Mouse (Mus musculus): ENCODE results near the gene Armh4. TPM values are rescaled to one million over a fixed set of nuclear protein-coding genes. Genes with fewer than 3 reads are reported as not detected.
"Not testable (repeated sequence)": the region's sequence is repeated elsewhere in the genome, so short reads cannot be mapped to it uniquely, and the experiment has no call there.

Armh4 gene
- total RNA-seq (2015; ENCODE audit: low replicate concordance) = not detected in 2 replicates
- total RNA-seq (2017; ENCODE audit: low replicate concordance) = not detected in 2 replicates

DNA sequence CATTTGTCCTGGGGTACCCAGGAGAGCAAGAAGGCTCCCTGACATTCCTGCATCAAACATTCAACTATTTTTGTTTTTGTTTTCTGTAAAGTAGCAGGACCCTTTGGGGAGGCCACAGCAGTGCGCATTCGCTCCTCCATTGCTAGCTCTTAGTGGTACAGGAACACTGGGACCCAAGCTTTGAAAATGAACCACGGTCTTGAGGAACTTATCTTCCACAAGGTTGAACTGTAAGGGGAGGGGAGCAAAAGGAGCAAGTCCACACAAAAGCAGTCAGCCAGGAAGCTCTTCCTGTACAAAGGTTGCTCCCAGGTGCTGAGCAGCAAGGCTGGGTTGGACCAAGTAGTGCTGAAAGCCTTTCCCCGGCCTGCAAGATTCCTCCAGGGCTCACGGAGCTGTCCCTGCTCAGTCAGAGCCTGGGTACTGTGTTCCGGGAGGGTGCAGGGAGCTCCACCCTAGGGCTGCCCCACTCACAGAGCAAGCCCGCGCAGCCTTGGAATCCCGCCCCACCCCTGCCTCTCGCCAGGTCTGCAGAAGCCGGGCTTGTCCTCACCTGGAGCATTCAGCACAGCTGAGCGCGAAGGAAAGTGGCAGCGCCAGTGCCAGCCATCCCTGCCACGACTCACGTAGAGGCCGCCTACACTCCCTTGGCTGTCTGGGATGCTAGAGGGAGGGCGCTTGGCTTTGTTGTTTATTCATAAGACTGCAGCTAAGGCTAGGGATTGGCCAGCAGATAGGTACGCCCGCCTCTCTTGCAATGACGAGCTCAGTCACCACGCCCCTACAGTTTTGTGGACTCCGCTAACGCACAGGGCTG is at the start of gene Armh4:
Gene Armh4, minus strand, starts transcription at position 669 of the 817 bp plus-strand sequence.
- no peak for ATAC-seq (replicated peaks; ENCODE audit: low FRiP score, poor library complexity, severe bottlenecking)

DNA sequence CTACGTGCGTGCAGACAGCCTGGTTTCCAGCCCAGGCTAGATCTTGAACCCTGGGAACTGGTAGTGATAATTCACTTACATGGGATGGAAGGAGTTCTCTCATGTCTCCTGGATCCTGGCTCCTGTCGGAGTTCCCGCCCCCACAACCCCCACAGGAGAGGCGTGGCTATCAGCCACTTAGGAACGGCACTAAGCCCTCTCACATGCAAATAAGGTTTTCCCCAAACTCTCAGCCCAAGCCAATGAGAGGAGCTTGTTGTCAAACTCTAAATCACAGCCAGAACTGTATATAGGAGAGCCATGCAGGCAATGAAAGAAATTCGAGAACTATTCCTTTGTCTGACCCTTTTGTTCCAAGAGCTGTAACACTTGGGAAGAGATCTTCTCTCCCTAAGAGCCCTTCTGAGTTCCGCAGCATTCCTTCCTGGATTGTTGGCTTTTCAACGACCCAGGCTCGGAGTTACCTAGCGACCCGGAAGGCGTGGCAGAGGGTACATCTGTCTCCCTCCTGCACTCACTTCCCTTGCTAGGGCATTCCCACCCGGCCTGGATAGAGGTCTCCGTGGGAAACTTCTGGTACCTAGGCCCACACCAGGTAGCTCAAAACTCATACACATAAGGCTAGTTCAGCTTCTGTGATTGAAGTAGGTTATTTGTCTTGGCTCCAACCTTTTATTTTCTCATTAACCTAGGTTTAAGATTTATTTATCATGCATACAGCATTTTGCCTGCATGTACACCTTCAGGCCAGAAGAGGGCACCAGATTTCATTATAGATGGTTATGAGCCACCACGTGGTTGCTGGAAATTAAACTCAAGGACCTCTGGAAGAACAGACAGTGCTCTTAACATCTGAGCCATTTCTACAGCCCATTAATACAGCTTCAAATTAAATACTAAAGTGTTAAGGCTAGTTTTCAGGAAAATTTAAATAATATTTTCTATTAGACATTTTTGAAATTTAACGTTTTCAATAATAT is 46.3 kb upstream of the Armh4 start:
- no peak for ATAC-seq (replicated peaks; ENCODE audit: low FRiP score, poor library complexity, severe bottlenecking)

DNA sequence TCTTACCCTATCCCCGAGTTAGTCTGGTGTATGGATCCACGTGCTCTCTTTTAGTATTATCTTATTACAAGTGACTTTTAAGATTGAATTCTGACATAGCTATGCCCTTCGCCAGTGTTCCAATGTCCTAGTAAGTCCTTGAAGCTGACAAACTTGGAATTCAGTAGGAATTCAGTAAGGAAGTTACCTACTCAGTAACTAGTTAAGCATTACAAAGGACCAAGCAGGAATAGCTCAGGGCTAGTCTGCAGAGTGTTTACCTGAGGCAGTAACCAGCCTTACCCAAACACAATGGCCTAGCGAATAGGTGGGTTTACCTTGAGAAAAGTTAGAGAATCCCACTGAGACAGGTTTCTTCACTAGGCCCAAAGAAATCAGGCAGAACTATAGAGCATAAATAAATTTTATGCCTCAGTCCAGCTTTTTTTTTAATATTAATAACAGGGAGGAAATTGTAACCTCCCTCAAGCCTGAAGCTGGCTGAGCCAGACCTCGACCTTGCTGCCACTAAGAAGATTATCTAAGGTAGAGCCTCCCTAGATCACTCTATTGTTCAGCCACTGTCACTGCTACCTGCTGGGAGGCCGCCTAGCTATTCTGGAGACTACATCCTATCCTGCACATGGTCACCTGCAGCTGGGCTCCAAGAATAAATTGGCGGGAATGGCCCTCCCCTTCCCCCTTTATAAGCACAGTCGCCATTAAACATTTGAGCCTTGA is 36.7 kb upstream of the Armh4 start:
- not testable (repeated sequence) for ATAC-seq (replicated peaks; ENCODE audit: low FRiP score, poor library complexity, severe bottlenecking)

DNA sequence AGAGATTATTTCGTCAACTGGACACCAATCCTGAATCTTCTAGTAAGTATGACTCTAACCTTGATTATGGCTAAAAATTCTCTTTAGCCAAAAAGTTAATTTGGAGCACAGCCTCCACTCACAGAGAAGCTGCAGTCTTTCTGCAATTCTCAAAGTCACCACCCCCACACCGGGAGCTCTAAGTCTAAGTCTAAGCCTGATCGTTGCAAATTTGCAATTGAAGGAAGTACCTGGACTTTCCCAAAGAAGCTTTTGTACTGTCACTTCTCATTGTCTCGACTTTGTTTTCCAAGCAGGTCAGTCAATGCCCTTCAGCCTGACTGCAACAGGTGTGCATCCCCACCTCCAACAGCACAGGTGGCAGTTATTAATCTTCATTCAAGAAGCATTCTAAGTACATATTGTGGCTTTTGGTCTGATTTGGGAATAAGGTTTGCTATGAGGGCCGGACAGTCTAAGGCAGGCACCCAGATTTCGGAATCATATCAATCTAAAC is 35.6 kb upstream of the Armh4 start:
- ATAC-seq (replicated peaks; ENCODE audit: low FRiP score, poor library complexity, severe bottlenecking) = not testable (repeated sequence)

DNA sequence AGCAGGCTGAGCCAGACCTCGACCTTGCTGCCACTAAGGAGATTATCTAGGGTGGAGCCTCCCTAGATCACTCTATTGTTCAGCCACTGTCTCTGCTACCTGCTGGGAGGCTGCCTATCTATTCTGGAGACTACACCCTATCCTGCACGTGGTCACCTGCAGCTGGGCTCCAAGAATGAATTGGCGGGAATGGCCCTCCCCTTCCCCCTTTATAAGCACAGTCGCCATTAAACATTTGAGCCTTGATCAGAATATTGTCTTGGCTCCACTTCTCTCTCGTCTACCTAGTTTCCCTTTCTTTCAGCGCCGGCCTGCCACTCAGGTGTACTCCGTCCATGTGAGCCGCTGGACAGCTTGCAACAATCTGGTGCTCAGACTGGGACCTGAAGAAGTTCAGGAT is 29.8 kb upstream of the Armh4 start:
- not testable (repeated sequence) for ATAC-seq (replicated peaks; ENCODE audit: low FRiP score, poor library complexity, severe bottlenecking)

DNA sequence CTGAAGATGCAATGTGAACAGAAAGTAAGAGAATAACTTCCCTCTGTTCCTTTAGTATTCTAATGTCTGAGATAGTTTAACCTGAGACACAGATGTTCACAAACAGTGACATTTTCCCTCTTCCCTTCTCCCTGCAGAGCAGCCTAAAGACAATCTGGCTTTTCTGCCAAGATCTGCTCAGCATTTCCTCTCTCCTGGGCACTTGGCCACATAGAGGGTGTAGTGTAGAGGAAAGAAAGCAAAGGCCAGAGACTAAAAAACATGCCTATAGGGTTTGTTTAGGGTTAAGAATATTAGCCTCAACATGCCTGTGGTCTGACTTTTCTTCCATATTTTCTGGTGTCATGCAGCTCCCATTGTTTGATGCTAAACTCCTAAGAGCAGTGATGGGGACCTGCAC is 21.9 kb upstream of the Armh4 start:
- not testable (repeated sequence) for ATAC-seq (replicated peaks; ENCODE audit: low FRiP score, poor library complexity, severe bottlenecking)

DNA sequence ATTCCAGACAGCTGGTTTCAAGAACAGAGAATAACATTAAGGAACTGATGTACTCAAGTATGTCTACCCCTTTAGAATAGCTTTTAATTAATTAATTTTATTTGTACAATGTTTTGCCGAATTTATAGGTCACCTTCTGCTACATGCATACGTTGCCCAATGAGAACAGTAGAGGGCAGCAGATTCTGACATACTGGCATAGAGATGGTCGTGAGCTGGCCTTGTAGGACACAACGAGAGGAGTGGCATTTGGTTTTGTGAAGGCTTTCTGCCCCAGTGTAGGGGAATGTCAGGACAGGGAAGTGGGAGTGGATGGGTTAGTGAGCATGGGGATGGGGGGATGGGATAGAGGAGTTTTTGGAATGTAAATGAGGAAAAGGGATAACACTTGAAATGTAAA is 18.3 kb upstream of the Armh4 start:
- ATAC-seq (replicated peaks; ENCODE audit: low FRiP score, poor library complexity, severe bottlenecking) = no peak

DNA sequence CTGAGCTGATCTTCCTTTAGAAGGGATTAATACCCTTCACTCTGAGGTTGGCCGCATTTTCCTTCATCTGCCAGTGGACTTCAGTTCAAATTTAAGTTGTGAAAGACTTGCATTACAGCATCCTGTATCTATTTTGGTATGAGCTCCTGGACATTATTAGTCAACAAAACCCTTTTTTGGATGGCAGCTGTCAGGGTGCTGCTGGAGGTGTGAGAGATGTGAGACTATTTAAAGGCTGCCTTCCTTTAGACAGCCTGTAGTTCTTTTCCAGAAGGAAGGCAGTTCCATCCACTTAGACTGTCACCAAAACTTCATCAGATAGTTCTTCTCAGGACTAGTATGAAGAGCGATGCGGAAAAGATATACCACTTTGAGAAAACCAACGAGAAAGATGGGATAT is 10.8 kb upstream of the Armh4 start:
- ATAC-seq (replicated peaks; ENCODE audit: low FRiP score, poor library complexity, severe bottlenecking) = no peak

DNA sequence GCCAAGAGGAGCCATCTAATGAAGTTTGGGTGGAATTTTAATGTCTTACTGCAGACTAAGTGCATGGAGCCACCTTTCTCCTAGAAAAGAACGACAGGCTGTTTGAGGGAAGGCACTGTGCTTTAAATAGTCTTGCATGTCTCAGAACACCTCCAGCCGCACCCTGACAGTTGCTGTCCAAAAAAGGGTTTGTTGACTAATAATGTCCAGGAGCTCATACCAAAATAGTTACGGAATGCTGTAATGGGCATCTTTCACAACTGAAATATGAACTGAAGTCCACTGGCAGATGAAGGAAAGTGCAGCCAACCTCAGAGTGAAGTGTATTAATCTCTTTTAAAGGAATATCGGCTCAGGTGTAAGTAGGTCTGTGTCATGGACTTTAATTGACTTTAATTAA is 7.4 kb upstream of the Armh4 start:
- ATAC-seq (replicated peaks; ENCODE audit: low FRiP score, poor library complexity, severe bottlenecking) = no peak

DNA sequence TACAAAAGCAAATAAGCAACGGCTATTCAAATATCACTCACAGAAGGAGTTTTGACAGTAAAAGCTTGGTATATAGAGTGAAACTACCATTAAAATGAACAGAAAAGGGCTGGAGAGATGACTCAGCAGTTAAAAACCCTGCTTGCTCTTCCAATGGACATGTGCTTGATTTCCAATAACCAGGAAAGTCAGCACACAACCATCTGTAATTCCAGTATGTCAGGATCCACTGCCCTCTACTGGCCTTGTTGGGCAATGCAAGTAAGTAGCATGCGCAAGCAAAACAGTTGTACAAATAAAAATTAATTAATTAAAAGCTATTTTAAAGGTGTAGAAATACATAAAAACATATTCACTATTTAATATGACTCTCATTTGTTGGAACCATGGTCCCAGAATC is 2.6 kb upstream of the Armh4 start:
- no peak for ATAC-seq (replicated peaks; ENCODE audit: low FRiP score, poor library complexity, severe bottlenecking)

DNA sequence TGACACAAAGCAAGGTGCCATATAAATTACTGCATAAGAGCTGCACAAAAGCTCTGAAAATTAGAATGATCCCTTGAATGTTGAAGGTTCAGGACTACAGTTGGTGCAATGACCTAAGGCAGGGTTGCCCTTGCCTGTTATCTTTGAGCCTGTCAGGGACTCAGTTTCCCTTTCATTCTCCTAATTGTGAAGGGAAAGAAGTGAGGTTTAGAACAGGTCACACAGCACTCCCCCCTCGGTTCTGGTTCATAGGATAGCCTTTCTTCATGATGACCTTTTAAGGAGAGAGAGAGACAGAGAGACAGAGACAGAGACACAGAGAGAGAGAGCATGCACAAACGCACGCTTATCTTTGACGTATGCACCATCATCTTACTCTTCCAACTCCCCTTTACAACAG is 683 bp upstream of the Armh4 start:
- no peak for ATAC-seq (replicated peaks; ENCODE audit: low FRiP score, poor library complexity, severe bottlenecking)

DNA sequence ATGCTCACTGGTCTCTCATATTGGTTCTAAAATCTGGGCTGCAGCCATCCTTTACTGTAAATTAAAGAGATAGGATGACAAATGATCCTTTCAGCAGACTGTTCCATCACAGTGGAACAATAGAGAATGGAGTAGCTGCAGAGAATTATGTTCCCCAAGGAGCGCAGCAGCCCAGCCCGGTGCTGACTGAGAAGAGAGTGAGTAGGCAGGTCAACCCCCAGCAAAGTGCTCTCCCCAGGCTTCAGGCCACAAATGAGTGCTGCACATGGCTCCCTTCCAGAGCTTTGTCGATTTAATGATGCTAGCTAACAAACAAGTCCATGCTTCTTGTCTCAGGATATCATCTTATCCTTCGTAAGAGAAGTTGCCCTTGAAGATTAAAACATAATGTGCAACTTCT is 2.8 kb downstream of the Armh4 start:
- no peak for ATAC-seq (replicated peaks; ENCODE audit: low FRiP score, poor library complexity, severe bottlenecking)

DNA sequence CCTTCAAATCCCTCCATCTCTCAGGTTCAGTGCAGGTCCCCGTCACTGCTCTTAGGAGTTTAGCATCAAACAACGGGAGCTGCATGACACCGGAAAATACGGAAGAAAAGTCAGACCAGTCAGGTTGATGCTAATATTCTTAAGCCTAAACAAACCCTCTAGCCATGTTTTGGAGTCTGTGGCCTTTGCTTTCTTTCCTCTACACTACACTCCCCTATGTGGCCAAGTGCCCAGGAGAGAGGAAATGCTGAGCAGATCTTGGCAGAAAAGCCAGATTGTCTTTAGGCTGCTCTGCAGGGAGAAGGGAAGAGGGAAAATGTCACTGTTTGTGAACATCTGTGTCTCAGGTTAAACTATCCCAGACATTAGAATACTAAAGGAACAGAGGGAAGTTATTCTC is 5.6 kb downstream of the Armh4 start:
- not testable (repeated sequence) for ATAC-seq (replicated peaks; ENCODE audit: low FRiP score, poor library complexity, severe bottlenecking)

DNA sequence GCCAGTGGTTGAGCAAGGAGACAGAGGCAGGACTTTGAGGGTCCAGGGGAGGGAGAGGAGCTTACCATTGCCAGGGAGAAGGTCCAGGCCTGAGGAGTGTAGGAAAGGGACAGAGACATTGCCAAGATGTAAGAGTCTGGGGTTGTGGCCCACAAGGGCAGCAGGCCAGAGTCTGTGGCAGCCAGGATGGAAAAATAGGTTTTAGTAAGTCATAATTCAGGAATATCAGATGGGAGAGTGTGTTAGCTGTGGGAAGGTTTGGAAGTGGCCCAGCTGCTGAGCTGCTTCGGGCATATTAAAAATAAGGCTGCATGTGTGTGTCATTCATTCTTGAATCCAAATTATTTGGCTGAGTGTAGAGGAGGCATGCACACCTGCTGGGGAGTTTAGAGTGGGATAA is 11.4 kb downstream of the Armh4 start:
- ATAC-seq (replicated peaks; ENCODE audit: low FRiP score, poor library complexity, severe bottlenecking) = no peak

DNA sequence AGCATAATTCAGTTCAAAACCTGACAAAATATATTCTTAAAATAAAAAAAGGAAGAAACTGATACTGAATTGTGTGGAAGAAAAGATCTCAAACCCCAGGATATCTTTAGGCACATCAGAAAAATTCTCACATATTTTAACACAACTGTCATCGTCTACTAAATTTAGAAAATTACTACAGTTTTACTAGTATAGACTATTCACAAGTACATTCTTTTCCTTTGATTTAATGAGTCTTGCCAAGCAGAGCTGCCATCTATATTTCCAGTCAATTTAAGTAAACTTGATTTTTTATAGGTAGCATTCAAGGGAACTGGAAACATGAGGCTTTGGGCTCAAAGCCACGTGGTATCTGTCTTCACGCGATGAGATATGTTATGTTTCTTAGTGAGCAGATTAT is 16.6 kb downstream of the Armh4 start:
- no peak for ATAC-seq (replicated peaks; ENCODE audit: low FRiP score, poor library complexity, severe bottlenecking)

DNA sequence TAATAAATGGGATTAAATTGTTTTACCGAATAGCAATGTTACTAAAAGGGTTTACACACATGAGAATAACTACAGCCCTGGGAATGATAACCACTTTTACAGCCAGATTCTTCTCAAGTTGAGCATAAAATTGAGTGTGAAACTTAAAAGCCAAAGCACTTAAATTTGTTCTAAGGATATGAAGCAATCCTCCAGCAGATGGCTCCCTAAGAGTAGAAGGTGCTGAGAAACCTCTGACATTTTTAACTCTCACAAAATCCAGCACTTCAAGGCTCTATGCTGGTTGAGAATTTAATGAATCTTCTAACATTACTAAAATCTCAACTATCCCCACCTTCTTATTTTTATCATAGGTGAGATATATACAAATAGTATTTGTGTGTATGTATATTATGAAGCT is 27.3 kb downstream of the Armh4 start:
- no peak for ATAC-seq (replicated peaks; ENCODE audit: low FRiP score, poor library complexity, severe bottlenecking)

DNA sequence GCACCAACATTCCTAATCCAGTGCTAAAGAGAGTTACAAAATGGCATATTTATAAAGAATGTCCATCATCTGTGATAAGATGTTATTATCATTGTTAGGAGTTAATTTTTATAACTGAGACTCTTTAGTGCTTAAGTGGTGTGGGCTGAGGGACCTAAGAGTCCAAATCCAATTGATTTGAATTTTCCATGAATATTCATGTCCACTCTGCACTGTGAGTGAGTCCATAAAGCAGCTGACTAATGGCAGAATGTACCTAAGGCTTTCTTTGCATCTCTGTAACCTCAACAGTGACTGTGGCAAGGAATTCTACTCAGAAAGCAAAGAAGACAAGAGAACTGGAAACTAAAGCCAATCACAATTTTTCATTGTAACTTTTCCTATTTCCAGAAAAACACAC is 30.6 kb downstream of the Armh4 start:
- no peak for ATAC-seq (replicated peaks; ENCODE audit: low FRiP score, poor library complexity, severe bottlenecking)

DNA sequence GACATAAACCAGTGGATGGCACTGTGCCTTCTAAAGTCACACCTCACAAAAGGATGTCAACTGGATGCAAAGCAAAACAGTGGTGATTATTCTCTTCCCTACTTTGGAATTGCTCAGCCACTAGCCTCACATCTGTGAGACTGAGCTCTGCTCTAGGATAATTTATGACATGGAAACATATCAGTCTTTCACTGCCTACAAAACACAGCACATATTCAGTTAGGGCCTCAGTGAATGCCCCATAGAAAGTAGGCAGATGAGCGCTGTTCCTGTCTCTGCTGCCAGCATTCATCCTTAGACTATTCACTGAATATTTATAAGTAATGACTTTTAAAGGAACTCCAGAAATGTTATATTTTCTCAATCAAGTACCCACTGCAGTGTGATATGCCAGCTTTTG is 37.3 kb downstream of the Armh4 start:
- ATAC-seq (replicated peaks; ENCODE audit: low FRiP score, poor library complexity, severe bottlenecking) = no peak

DNA sequence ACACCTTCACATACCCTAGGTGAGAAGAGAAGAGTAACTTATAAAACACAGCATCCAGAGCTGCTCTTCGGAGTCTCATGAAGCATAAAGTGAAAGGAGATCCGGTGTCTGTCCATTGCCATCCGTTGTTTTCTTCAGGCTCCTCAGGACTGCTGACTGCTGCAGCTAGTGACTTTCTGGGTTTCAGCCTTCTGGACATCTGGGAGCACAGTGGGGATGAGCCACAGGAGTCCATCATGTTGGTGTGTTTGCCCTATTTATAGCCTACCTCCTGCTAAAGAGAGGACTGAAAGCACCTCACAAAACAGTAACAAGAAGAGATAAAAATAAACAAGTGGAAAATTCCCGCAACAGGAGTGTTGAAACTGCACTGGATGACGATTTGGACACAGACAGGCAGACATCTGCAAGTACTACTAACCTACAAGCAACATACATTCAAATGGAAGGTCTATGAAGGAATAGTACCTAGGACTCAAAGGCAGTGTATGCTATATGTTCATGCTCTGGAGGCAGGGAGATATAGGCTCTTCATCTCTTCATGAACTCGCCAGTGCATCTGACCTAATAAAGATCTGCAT is 39.1 kb downstream of the Armh4 start:
- ATAC-seq (replicated peaks; ENCODE audit: low FRiP score, poor library complexity, severe bottlenecking) = no peak

DNA sequence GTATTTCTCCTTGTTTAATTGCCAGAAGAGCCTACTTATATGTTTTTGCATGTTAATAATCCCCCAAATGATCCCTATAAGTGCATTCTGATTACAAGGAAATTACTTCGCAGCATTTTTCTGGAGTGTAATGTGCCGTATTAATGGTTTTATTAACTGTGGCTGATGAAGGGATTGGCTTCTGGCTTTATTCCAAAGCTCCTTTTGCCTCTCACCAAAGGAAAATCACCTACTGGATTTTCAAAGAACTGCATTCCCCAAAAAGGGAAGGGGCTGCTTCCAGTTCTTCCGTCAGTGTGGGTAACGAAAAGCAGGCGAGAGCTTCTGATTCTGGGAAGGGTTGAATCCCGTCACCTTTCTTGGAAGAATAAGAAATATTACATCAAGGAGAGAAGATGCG is 43.9 kb downstream of the Armh4 start:
- ATAC-seq (replicated peaks; ENCODE audit: low FRiP score, poor library complexity, severe bottlenecking) = no peak

Data from erythroid progenitor cell, adult 5-6 weeks (primary cell).